Mouse (Mus musculus): ENCODE measurements at regions not wholly inside any gene's neighbourhood (a gene's known extent, or its start where the extent isn't known, plus 50 kb on each side); places are given as distances from the start of the nearest gene placed in this dataset.

DNA sequence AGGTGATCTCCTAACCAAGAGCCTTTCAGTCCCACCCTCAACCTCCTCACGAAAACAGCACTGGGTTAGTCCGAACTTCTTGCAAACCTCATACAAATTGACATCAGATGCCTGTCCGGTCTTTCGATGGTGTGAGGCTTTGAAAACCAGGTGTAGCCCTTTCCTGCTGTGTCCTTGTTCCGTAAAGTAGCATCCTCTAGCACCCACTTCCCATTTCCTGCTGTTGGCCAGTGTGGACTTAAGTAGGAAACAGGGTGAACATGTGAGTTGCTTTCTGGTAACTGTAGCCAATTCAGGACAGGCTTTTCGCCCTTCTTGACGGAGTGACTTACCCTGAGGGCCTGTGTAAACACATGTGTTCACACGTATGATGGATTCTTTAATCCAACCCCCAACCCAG, 232.9 kb downstream of the Ets1 start:
- 84% methylated on average over 8 of the region's 8 CpGs for WGBS
- no peak overlapping the region for H3K4me3 ChIP-seq (ENCODE audit: insufficient read depth, low read depth, low read length)
- TF ChIP-seq POLR2A (IDR thresholded peaks at IDR 0.05; ENCODE audit: low read depth, low read length) (no peak), CTCF (conservative IDR thresholded peaks at IDR 0.05; ENCODE audit: insufficient read depth, insufficient read length, low read depth, low read length) (no peak)
- no peaks in the 10 kb centered on the region for H3K36me3 ChIP-seq (ENCODE audit: control insufficient read depth, insufficient read depth, low read length)
- no peaks in the 10 kb centered on the region for H3K4me1 ChIP-seq (ENCODE audit: control insufficient read depth, insufficient read depth, low read length)
- no peak overlapping the region for H3K27ac ChIP-seq (ENCODE audit: insufficient read depth, low read depth, low read length)
- DNase-seq: no peak
- H3K27me3 ChIP-seq (replicated peaks; ENCODE audit: control insufficient read depth, insufficient read depth, low read length): no peaks in the 10 kb centered on the region

DNA sequence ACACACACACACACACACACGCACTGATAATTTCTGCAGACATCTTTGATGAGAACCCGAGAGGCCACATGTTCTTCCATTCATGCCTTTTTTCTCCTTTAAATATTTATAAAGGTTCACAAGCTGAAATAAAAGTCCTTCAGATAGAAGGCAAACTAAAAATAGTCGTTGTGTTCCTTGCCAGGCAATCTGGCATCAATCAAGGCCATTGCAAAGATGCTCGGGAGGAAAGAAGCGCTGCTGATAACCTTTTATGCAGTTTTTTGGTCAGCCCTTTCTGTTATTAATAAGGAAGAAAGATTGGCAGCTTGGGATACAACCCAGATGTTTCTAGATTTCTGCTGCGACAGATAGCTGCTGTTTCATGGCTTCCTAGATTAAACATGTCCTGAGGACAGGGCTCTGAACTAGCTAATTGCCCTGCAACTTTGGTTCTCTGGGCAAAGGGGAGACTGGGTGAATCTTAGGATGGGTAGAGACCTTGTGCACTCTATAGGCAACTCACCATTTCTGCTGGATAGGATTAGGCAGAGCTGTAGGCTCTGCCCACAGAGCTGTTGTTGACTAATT, 238.4 kb downstream of the Ets1 start:
- 67% methylated on average over 6 of the region's 6 CpGs for WGBS
- H3K4me3 ChIP-seq (ENCODE audit: insufficient read depth, low read depth, low read length): no peak overlapping the region
- H3K36me3 ChIP-seq (ENCODE audit: control insufficient read depth, insufficient read depth, low read length): no peaks in the 10 kb centered on the region
- H3K4me1 ChIP-seq (ENCODE audit: control insufficient read depth, insufficient read depth, low read length): no peaks in the 10 kb centered on the region
- peak; percentile 39 for DNase-seq
- H3K27ac ChIP-seq (ENCODE audit: insufficient read depth, low read depth, low read length): no peak overlapping the region
- no peaks in the 10 kb centered on the region for H3K27me3 ChIP-seq (replicated peaks; ENCODE audit: control insufficient read depth, insufficient read depth, low read length)
- TF ChIP-seq POLR2A (IDR thresholded peaks at IDR 0.05; ENCODE audit: low read depth, low read length) (no peak), CTCF (conservative IDR thresholded peaks at IDR 0.05; ENCODE audit: insufficient read depth, insufficient read length, low read depth, low read length) (no peak)

DNA sequence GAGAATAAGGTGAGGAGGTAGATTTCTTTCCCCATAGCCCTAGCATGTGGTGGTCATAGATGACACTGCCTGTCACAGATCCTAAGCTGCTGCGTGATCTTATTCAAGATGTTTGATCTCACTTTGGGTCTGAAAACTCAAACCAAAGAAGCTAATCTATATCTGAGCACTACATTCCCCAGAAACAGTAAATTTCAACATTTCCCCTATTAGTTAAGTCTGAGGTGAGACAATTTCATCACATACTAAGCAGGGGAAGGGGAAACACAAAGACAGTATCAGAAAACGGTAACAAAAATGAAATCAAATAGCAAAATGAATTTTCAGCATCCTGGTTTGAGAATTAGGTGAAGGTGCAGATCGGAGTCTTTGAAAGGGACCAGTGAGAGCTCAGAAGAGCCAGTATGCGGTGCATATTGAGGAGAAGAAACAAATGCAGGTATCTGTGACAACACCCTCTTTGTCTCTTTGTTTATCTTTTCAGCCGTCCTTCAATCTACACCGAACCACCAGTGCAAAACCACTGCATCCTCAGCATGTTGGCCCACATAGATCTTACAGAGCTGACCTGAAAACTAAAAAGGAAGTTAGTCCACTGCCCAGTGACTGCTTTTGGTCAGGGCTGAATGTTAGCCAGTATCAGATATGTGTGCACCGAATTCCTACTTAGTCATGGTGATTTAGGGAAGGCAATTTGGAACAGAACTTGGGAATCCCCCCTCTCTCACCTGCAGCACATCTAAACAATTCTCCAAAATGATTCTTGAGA, 247.0 kb downstream of the Ets1 start:
- Histone ChIP-seq H3K4me3 (ENCODE audit: insufficient read depth, low read depth, low read length) (no peak overlapping the region), H3K27ac (ENCODE audit: insufficient read depth, low read depth, low read length) (no peak overlapping the region), H3K27me3 (replicated peaks; ENCODE audit: control insufficient read depth, insufficient read depth, low read length) (no peaks in the 10 kb centered on the region), H3K4me1 (ENCODE audit: control insufficient read depth, insufficient read depth, low read length) (no peaks in the 10 kb centered on the region), H3K36me3 (ENCODE audit: control insufficient read depth, insufficient read depth, low read length) (no peaks in the 10 kb centered on the region)
- DNase-seq: no peak
- WGBS: 80% methylated on average over 7 of the region's 7 CpGs
- TF ChIP-seq CTCF (conservative IDR thresholded peaks at IDR 0.05; ENCODE audit: insufficient read depth, insufficient read length, low read depth, low read length) (no peak), POLR2A (IDR thresholded peaks at IDR 0.05; ENCODE audit: low read depth, low read length) (no peak)

GRCm38 (mm10) chr9:32886008-32886650, 250.1 kb downstream of the Ets1 start:
- peak overlapping the region; percentile 75 for H3K27ac ChIP-seq (ENCODE audit: insufficient read depth, low read depth, low read length)
- H3K4me3 ChIP-seq (ENCODE audit: insufficient read depth, low read depth, low read length): no peak overlapping the region
- no peaks in the 10 kb centered on the region for H3K36me3 ChIP-seq (ENCODE audit: control insufficient read depth, insufficient read depth, low read length)
- no peak for TF ChIP-seq POLR2A (IDR thresholded peaks at IDR 0.05; ENCODE audit: low read depth, low read length)
- TF ChIP-seq CTCF (conservative IDR thresholded peaks at IDR 0.05; ENCODE audit: insufficient read depth, insufficient read length, low read depth, low read length): no peak
- peak; percentile 60 for DNase-seq
- H3K27me3 ChIP-seq (replicated peaks; ENCODE audit: control insufficient read depth, insufficient read depth, low read length): no peaks in the 10 kb centered on the region
- 60% methylated on average over 6 of the region's 6 CpGs for WGBS
- H3K4me1 ChIP-seq (ENCODE audit: control insufficient read depth, insufficient read depth, low read length): no peaks in the 10 kb centered on the region

GRCm38 (mm10) chr9:32899801-32900200, 263.8 kb downstream of the Ets1 start:
- DNase-seq: no peak
- H3K4me3 ChIP-seq (ENCODE audit: insufficient read depth, low read depth, low read length): no peak overlapping the region
- no peaks in the 10 kb centered on the region for H3K36me3 ChIP-seq (ENCODE audit: control insufficient read depth, insufficient read depth, low read length)
- no peaks in the 10 kb centered on the region for H3K27me3 ChIP-seq (replicated peaks; ENCODE audit: control insufficient read depth, insufficient read depth, low read length)
- WGBS: 29% methylated on average over 4 of the region's 4 CpGs
- TF ChIP-seq CTCF (conservative IDR thresholded peaks at IDR 0.05; ENCODE audit: insufficient read depth, insufficient read length, low read depth, low read length) (no peak), POLR2A (IDR thresholded peaks at IDR 0.05; ENCODE audit: low read depth, low read length) (no peak)
- no peaks in the 10 kb centered on the region for H3K4me1 ChIP-seq (ENCODE audit: control insufficient read depth, insufficient read depth, low read length)
- no peak overlapping the region for H3K27ac ChIP-seq (ENCODE audit: insufficient read depth, low read depth, low read length)

- H3K27me3 ChIP-seq (replicated peaks; ENCODE audit: control insufficient read depth, insufficient read depth, low read length): no peaks in the 10 kb centered on the region
- H3K36me3 ChIP-seq (ENCODE audit: control insufficient read depth, insufficient read depth, low read length): no peaks in the 10 kb centered on the region
- TF ChIP-seq POLR2A (IDR thresholded peaks at IDR 0.05; ENCODE audit: low read depth, low read length): no peak
- peak; percentile 87 for DNase-seq
- H3K27ac ChIP-seq (ENCODE audit: insufficient read depth, low read depth, low read length): peak overlapping the region; percentile 78
- H3K4me1 ChIP-seq (ENCODE audit: control insufficient read depth, insufficient read depth, low read length): no peaks in the 10 kb centered on the region
- WGBS: 47% methylated on average over 4 of the region's 4 CpGs
- H3K4me3 ChIP-seq (ENCODE audit: insufficient read depth, low read depth, low read length): no peak overlapping the region
Measured at GRCm38 (mm10) chr9:32901287-32901686, 265.3 kb downstream of the Ets1 start.

GRCm38 (mm10) chr9:32906233-32906872, 270.3 kb downstream of the Ets1 start:
- Histone ChIP-seq H3K4me3 (ENCODE audit: insufficient read depth, low read depth, low read length) (no peak overlapping the region), H3K27me3 (replicated peaks; ENCODE audit: control insufficient read depth, insufficient read depth, low read length) (no peaks in the 10 kb centered on the region), H3K27ac (ENCODE audit: insufficient read depth, low read depth, low read length) (peak overlapping the region; percentile 74), H3K36me3 (ENCODE audit: control insufficient read depth, insufficient read depth, low read length) (no peaks in the 10 kb centered on the region), H3K4me1 (ENCODE audit: control insufficient read depth, insufficient read depth, low read length) (0 out of 2 replicates have a peak, but pooled peaks cover 5% of the 10 kb centered on the region)
- TF ChIP-seq POLR2A (IDR thresholded peaks at IDR 0.05; ENCODE audit: low read depth, low read length) (no peak), CTCF (conservative IDR thresholded peaks at IDR 0.05; ENCODE audit: insufficient read depth, insufficient read length, low read depth, low read length) (no peak)
- WGBS: 61% methylated on average over 8 of the region's 8 CpGs
- DNase-seq: peak; percentile 81
